Mouse (Mus musculus): ENCODE data around the gene Xxylt1.

- TF ChIP-seq CTCF (IDR thresholded peaks at IDR 0.05; ENCODE audit: control insufficient read depth, insufficient read depth, low read length) (no peak), POLR2A (IDR thresholded peaks at IDR 0.05; ENCODE audit: borderline replicate concordance, control insufficient read depth, low read depth, low read length) (no peak)
Observed at GRCm38 (mm10) chr16:30995446-30995845, 85.8 kb downstream of the Xxylt1 start.
